Mouse (Mus musculus) embryonic fibroblast, embryonic 13.5 days (primary cell): ENCODE data around the gene Ube3a. TPM values are rescaled to one million over a fixed set of nuclear protein-coding genes. Genes with fewer than 3 reads are reported as not detected.

Experiments
- H3K27ac ChIP-seq: 2 replicates; pipeline ENCODE4 v1.5.1; 2012; ENCODE audit warnings: low read length, control low read depth, inconsistent platforms; ENCODE audit not compliant: insufficient read depth
- H3K4me1 ChIP-seq: 2 replicates; pipeline ENCODE4 v1.6.1; 2011; ENCODE audit warnings: low read length; ENCODE audit not compliant: control insufficient read depth, insufficient read depth
- H3K4me3 ChIP-seq: 2 replicates; pipeline ENCODE4 v1.5.1; 2011; ENCODE audit warnings: mild to moderate bottlenecking, control low read depth, low read length; ENCODE audit not compliant: insufficient read depth
- CTCF ChIP-seq: IDR thresholded peaks from 2 replicates; pipeline ENCODE4 v1.5.1; 2011; ENCODE audit warnings: mild to moderate bottlenecking, control low read depth, low read length, moderate library complexity, borderline replicate concordance; ENCODE audit not compliant: insufficient read depth
- POLR2A ChIP-seq: IDR thresholded peaks from 2 replicates; pipeline ENCODE4 v1.6.1; 2011; ENCODE audit warnings: low read depth, mild to moderate bottlenecking, control low read depth, low read length, moderate library complexity
- polyA plus RNA-seq: library from polyadenylated mRNA; stranded (reverse); fragments of >200 nt; gene quantifications from 2 replicates; pipeline ENCODE4 v1.2.4, GENCODE M21; 2011; ENCODE audit warnings: low read depth; ENCODE audit not compliant: missing spikeins, insufficient read length

Gene Ube3a
- 63.8 and 72.1 TPM in 2 replicates for polyA plus RNA-seq

DNA sequence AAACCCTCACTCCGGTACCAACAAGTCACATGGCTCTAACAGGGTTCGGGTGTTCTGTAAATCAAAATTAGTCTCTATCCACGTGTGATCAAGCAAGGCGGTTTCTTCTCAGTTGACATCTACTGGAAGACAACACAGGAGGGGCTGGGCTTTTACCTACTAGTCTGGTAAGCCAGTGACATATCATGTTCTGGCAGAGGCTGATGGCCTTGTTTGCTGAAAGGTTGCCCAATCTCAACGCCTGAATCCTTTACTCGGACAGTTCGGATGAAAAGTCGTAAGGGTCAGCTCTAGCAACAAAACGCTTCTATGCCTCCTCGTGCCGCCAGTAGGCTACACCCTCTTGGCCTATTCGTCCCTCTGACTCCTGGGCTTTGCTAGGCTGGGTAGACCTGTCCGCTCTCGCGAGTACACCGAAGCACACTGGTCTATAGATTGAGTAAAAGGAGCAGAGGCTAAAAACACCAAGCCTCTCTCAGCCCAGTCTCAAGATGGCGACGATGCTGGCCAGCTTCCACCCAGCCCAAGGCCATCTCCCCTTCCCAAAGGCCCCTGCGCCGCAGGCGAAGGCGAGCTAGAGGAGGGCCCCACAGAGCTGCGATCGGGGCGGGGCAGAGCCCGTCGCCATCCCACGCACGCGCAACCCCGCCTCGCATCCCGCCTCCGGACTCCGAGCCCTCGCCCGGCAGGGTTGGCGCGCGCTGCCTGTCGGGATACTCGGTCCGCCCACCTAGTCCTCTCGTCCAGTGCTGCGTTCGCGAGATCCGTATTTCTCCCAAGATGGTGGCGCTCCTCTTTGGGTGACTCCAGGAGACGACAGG, at the start of gene Ube3a:
Gene Ube3a, plus strand, starts transcription at position 706 of the 821 bp plus-strand sequence.
- H3K27ac ChIP-seq = peak within 1 kb of the TSS; percentile 86
- H3K4me3 ChIP-seq = peak within 1 kb of the TSS; percentile 74
- TF ChIP-seq POLR2A = peak; percentile 78
- TF ChIP-seq CTCF = no peak
- H3K4me1 ChIP-seq = no peaks in the 10 kb centered on the region

DNA sequence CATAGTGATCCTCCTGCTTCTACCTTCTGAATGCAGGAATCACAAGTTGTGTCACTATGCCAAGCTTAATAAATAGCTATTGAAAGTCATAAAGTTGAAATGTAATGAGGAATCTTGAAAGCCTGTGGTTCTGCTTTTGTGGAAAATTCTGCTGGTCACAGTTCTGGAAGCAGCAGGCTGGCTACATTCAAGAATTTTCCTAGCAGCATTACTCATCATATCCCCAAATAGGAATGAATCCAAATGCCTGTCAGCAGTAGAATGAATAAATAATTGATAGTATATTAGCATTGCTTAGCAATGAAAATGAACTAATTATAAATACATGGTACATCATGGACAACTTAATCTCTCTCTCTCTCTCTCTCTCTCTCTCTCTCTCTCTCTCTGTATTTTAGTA, 35.7 kb upstream of the Ube3a start:
- H3K27ac ChIP-seq = no peak overlapping the region
- H3K4me1 ChIP-seq = no peaks in the 10 kb centered on the region
- TF ChIP-seq POLR2A = no peak
- TF ChIP-seq CTCF = no peak
- H3K4me3 ChIP-seq = no peak overlapping the region

DNA sequence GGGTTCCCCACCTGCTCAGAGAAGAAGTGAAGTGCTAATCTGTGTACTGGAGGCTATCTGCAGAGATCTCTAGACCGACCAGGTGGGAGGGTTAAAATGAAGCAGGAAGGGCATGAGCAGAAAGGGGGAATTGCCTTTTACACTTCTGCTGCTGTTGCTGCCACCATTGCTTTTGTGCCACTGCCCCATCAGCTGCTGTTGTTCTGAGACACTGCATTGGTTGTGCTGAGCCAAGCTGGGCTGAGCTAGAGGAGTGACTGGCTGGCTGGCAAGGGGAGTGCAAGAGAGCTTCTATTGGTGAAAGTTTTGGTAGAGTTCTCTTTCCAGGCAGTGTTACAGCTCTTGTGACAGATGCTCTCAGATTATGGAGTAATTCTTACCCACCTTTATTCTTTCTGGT, 13.6 kb upstream of the Ube3a start:
- TF ChIP-seq POLR2A (no peak), CTCF (no peak)
- Histone ChIP-seq H3K27ac (no peak overlapping the region), H3K4me3 (no peak overlapping the region), H3K4me1 (no peaks in the 10 kb centered on the region)

DNA sequence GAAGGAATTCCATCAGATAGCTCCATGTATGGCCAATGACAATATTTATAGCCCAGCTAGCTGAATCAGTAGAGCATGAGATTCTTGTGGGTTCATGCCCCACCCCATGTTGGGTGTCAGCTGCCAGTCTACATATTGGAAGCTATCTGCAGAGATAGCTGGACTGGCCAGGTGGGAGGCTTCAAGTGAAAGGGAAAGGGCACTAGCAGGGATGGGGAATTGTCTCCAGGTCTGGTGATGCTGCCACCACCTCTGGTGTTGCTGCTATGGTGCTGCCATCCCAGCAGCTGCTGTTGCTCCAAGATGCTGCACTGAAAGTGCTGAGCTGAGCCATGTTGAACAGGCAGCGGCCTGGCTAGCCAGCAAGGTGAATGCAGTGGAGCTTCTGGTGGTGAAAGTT, 7.3 kb upstream of the Ube3a start:
- no peak for TF ChIP-seq POLR2A
- no peak for TF ChIP-seq CTCF
- H3K4me1 ChIP-seq = no peaks in the 10 kb centered on the region
- H3K27ac ChIP-seq = no peak overlapping the region
- H3K4me3 ChIP-seq = no peak overlapping the region

DNA sequence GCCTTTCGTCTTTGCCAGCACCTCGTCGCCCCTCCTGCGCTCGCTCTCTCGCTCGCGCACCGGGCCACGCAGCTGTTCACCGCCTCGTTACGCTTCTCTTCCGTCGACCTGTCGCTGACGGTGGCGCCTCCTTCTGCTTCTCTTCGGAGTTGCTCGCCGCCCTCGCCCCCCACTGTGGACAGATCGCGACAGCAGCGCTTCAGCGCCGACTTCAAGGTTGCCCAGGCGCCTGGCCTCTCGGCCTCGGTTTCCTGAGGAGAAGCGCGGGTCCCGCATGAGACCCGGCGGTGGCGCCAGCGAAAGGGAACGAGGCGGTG, 274 bp downstream of the Ube3a start:
- Histone ChIP-seq H3K4me1 (no peaks in the 10 kb centered on the region), H3K27ac (peak overlapping the region; percentile 86), H3K4me3 (peak overlapping the region; percentile 74)
- TF ChIP-seq CTCF (peak; percentile 27; the same call in 1 of the 2 replicates), POLR2A (no peak)

DNA sequence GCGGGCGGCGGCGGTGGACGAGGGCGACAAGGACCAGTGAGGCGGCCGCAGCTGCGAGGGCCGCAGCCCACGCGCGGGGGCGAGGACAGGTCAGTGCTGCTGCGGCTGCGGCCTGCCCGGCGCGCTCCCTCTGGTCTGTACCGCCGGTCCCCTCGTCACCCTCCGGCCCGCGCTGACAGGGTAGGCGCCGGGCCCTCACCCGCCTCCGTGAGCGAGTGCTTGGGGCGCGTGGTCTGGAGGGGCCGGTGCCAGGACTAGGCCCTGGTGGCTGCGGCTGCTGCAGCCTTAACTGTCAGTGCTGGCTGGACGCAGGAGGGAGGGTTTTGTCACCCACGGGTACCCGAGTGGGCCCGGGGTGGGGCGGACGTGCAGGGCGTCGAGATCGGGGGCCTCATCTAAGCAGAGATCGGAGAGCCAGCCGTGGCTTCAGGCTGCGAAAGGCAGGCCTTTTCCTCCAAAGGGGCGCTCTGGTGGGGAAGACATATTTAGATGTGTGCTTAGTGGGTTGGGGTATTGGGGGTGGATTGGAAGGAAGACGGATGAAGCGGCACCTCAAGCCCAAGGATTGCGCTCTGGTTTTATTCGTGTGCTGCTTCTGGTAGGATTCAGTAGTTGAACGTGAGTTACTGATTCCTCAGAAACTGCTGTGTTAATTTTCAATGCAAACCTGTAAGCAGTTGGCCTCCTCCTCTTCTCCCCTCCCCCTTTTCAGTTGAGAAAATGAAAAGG, 797 bp downstream of the Ube3a start:
- no peaks in the 10 kb centered on the region for H3K4me1 ChIP-seq
- TF ChIP-seq POLR2A (no peak; the same call in 1 of the 2 replicates), CTCF (no peak)
- peak overlapping the region; percentile 86 for H3K27ac ChIP-seq
- peak overlapping the region; percentile 74 for H3K4me3 ChIP-seq

DNA sequence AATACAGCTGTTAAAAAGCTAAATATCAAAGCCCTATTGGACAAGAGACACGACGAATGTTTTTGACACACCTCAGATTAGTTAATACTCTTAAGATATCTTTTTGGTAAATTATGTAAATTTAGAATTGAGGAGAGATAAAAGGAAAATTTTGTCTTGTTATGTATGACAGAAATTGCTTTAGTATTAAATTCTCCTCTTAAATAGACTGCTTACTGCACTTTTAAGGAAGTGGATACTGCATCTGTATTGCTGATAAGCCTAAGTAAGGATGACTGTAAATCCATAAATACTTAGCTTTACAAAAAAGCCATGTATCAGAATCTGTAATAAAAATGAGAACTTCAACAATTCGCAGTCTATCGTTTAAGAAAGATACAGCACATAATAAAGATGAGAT, 1.8 kb downstream of the Ube3a start:
- H3K27ac ChIP-seq = no peak overlapping the region
- no peak overlapping the region for H3K4me3 ChIP-seq
- H3K4me1 ChIP-seq = no peaks in the 10 kb centered on the region
- TF ChIP-seq POLR2A = no peak
- TF ChIP-seq CTCF = no peak

DNA sequence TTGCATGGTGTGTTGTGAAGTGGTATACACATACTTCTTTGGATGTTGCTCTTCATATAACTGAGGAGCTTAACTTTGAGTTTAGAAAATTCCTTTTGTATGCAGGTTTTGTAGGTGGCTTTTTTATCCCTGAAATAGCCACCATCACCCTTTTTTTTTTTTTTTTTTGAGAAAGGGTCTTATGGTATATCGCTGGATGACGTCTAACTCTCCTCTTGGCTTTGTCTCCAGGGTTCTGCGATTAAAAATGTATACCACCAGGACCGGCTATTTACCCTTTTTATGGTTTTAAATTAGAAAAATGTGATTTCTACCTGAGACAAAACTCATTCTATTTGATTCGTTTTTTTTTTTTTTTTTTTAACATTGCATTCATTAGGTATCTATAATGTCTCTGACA, 2.2 kb downstream of the Ube3a start:
- Histone ChIP-seq H3K4me3 (no peak overlapping the region), H3K27ac (no peak overlapping the region), H3K4me1 (no peaks in the 10 kb centered on the region)
- TF ChIP-seq CTCF = no peak
- no peak for TF ChIP-seq POLR2A

DNA sequence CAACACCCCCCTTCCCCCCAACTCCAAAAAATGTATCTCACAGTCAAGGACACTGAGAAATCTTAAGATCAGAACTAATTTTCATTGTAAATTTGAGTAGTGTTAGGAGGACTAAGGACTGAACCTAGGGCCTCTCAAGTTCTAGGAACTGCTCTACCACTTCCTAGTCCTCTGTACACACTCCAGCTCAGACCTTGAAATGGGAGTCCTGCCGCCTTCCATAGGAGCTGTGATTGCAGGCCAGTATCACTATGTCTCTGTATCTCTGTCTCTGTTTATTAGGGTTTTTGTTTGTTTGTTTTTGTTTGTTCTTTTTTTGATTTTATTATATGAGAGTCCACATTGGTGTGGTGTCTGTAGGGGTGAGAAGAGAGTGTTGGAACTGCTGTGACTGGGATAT, 3.4 kb downstream of the Ube3a start:
- Histone ChIP-seq H3K4me1 (no peaks in the 10 kb centered on the region), H3K4me3 (no peak overlapping the region; the same call in 1 of the 2 replicates), H3K27ac (no peak overlapping the region)
- TF ChIP-seq CTCF (no peak), POLR2A (no peak)
